Mouse (Mus musculus) midbrain, embryonic 13.5 days (tissue): ENCODE data around the gene 2700081O15Rik. TPM values are rescaled to one million over a fixed set of nuclear protein-coding genes. Genes with fewer than 3 reads are reported as not detected.
A peak's percentile ranks its signal among the peaks of the same experiment; 100 is the strongest.

Experiments used
- ATAC-seq: fragments of 200-750 bp; cut with Nextera tagmentation; 2 replicates; pipeline ENCODE4 v1.8.0; 2017; ENCODE audit warnings: mild to moderate bottlenecking, moderate TSS enrichment, moderate library complexity
- H3K27ac ChIP-seq: fragments of 300-500 bp; sonication (generic); 2 replicates; pipeline ENCODE4 v1.5.1; 2015; ENCODE audit warnings: inconsistent platforms, mild to moderate bottlenecking, moderate library complexity
- H3K27me3 ChIP-seq: fragments of 300-500 bp; sonication (generic); 2 replicates; pipeline ENCODE4 v1.6.1; 2015; ENCODE audit warnings: mild to moderate bottlenecking, inconsistent platforms
- H3K36me3 ChIP-seq: fragments of 300-500 bp; sonication (generic); 2 replicates; pipeline ENCODE4 v1.6.1; 2015; ENCODE audit warnings: mild to moderate bottlenecking, inconsistent platforms
- H3K4me1 ChIP-seq: fragments of 300-500 bp; sonication (generic); replicated peaks from 2 replicates; pipeline ENCODE4 v1.6.1; 2015; ENCODE audit warnings: inconsistent platforms
- H3K4me2 ChIP-seq: fragments of 300-500 bp; sonication (generic); replicated peaks from 2 replicates; pipeline ENCODE4 v1.6.1; 2015; ENCODE audit warnings: moderate library complexity, mild to moderate bottlenecking, inconsistent platforms
- H3K4me3 ChIP-seq: fragments of 300-500 bp; sonication (generic); replicated peaks from 2 replicates; pipeline ENCODE4 v1.5.1; 2015; ENCODE audit warnings: mild to moderate bottlenecking, inconsistent platforms
- H3K9ac ChIP-seq: fragments of 300-500 bp; sonication (generic); replicated peaks from 2 replicates; pipeline ENCODE4 v1.6.1; 2015; ENCODE audit warnings: mild to moderate bottlenecking, inconsistent platforms
- H3K9me3 ChIP-seq: fragments of 300-500 bp; sonication (generic); 2 replicates; pipeline ENCODE4 v1.6.1; 2016; ENCODE audit warnings: mild to moderate bottlenecking, inconsistent platforms
- WGBS: fragments of 180-500 bp; shearing (Covaris S2); methylation state at CpG from one replicate; pipeline ENCODE4 v1.1.7; 2015; 5-methylcytosine and 5-hydroxymethylcytosine counted together
- polyA plus RNA-seq: library from polyadenylated mRNA; unstranded; fragments of >200 nt; fragmentation: Nextera tagmentation; extraction: Ambion mirVana; gene quantifications from 2 replicates; pipeline ENCODE4 v1.2.1, GENCODE M21; 2015

Gene 2700081O15Rik
- polyA plus RNA-seq, 1 experiment from 2014 or later = 17.5 TPM

DNA sequence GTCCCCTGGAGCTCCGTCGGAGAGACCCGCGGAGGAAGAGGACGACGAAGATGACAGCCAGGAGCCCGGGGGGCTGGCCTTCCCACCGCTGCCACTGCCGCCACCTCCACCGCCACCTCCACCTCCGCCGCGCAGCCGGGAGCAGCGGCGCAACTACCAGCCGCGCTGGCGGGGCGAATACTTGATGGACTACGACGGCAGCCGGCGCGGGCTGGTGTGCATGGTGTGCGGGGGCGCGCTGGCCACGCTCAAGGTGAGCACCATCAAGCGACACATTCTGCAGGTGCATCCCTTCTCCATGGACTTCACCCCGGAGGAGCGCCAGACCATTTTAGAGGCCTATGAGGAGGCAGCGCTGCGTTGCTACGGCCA, 5.2 kb downstream of the 2700081O15Rik start:
- Histone ChIP-seq H3K4me3 (peak overlapping the region; percentile 82), H3K36me3 (peaks cover 63% of the 10 kb centered on the region), H3K9ac (peak overlapping the region; percentile 89), H3K4me2 (peak overlapping the region; percentile 70), H3K4me1 (peaks cover 69% of the 10 kb centered on the region), H3K9me3 (no peaks in the 10 kb centered on the region), H3K27me3 (no peaks in the 10 kb centered on the region), H3K27ac (peak overlapping the region; percentile 99)
- WGBS = 4% methylated on average over 29 of the region's 35 CpGs
- ATAC-seq = no peak

DNA sequence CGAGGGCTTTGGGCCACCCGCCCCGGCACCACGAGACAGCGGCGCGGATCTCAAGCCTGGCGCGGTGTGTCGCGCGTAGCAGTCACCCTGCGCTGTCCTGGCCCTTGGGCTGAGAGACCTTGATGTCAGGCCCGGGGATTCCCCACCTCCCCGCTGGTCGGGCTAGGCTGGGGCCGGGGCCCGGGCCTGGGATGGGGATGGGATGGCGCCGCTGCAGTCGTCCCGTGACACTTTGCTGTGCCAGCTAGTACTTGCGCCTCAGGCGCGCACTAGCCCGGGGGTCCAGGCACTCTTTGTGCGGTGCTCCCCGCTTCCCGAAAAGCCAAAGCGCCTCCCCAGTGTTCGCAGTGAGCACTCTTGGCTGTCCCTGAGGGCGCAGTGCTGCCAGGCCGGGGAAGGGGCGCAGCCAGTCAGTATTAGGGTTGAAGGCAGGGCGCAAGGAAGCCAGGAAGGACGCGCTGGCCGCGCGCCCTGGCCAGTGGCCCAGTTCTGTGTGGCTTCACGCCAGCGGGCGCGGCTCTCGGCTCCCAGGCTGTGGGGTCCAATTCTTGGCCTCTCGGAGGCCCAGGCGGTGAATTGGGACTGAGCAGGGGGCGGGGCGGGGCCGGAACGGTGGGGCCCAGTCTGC, 5.7 kb downstream of the 2700081O15Rik start:
- no peaks in the 10 kb centered on the region for H3K27me3 ChIP-seq
- peak overlapping the region; percentile 99 for H3K27ac ChIP-seq
- H3K36me3 ChIP-seq = peaks cover 68% of the 10 kb centered on the region
- WGBS = 4% methylated on average over 51 of the region's 51 CpGs
- peaks cover 69% of the 10 kb centered on the region for H3K4me1 ChIP-seq
- peak; percentile 65 for ATAC-seq
- H3K4me3 ChIP-seq = peak overlapping the region; percentile 82
- peak overlapping the region; percentile 89 for H3K9ac ChIP-seq
- peak overlapping the region; percentile 70 for H3K4me2 ChIP-seq
- H3K9me3 ChIP-seq = no peaks in the 10 kb centered on the region

DNA sequence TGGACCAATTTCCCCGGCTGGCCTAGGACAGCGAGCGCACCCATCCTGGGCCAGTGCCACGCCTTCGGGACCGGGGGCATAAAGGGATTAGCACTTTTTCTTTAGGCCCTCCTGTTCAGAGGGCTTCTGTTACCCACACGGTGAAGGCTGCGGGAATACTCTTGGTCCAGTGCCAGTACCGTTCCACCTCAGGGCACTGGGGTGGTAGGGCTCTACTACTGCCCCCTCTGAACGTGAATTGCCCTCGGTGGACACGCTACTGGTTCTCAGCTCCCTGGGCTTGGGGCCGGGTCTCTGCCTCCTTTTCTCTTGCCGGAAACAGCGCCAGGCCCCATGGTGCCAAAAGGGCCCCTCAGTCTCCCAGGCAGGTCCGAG, 6.2 kb downstream of the 2700081O15Rik start:
- Histone ChIP-seq H3K36me3 (peaks cover 73% of the 10 kb centered on the region), H3K4me3 (peak overlapping the region; percentile 82), H3K27ac (peak overlapping the region; percentile 99), H3K9me3 (no peaks in the 10 kb centered on the region), H3K4me1 (peaks cover 69% of the 10 kb centered on the region), H3K4me2 (peak overlapping the region; percentile 70), H3K9ac (peak overlapping the region; percentile 89), H3K27me3 (no peaks in the 10 kb centered on the region)
- WGBS = 11% methylated on average over 16 of the region's 16 CpGs
- ATAC-seq = no peak; the same call in none of the 2 replicates

DNA sequence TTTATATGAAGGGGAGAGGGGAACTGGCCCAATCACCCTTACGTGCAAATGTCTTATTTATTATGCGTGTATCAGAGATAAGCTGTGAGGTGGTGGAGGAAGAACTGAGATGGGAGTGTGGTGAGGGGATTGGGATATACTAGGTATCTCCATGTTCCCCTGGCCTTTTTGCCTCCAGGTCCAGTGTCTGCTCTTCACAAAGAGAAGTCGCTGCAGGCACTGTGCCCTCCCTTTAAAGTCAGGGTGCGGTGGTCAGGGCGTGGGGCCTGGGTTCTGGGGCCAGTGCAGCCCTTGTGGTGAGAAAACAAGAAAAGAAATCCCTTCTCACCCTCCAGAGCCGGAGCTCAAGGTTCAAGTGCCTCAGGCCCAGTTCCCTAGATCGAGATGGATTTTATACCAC, 6.7 kb downstream of the 2700081O15Rik start:
- no peaks in the 10 kb centered on the region for H3K27me3 ChIP-seq
- H3K9me3 ChIP-seq = no peaks in the 10 kb centered on the region
- H3K4me2 ChIP-seq = peak overlapping the region; percentile 70
- peaks cover 64% of the 10 kb centered on the region for H3K4me1 ChIP-seq
- H3K9ac ChIP-seq = peak overlapping the region; percentile 89
- H3K27ac ChIP-seq = peak overlapping the region; percentile 99
- ATAC-seq = no peak
- H3K36me3 ChIP-seq = peaks cover 78% of the 10 kb centered on the region
- WGBS = 44% methylated on average over 7 of the region's 7 CpGs
- H3K4me3 ChIP-seq = peak overlapping the region; percentile 82

DNA sequence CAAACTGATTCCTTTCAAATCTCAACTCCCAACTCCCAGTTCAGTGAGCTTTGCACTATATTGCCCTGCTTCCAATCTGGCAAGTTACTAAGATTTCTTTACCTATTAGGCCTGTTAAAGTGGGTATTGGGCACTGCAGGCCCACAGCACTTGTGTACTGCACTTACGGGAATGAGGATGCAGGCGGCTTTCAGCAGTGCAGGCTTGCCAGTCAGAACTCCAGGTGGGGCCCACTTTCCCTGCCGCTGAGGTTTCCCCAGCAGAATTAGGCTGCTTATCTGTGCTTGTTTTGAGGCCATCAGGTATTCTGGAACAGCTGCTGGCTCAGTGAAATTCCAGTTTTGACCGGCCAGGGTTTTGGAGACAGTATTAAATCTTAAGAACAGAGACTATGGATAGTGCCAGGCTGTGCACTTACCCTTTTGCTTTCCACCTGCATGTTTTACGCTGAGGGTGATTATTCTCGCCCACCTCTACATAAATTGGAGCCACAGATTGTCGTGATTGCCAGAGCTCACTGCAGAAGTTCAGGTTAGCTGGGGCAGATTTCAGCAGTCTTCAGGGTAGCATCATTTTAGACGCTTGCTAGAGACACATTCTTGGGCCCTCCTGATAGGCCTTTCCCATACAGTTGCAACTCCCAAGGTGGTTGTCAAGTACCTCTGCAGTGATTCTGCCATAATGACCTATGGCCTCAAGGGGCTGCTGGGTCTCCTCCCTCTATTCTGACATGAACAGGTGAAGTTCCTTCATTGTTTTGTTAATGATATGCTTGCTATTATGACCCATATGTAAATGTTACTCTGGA, 7.4 kb downstream of the 2700081O15Rik start:
- Histone ChIP-seq H3K27me3 (no peaks in the 10 kb centered on the region), H3K4me3 (peak overlapping the region; percentile 82; the same call in 1 of the 2 replicates), H3K27ac (peak overlapping the region; percentile 99), H3K36me3 (peaks cover 83% of the 10 kb centered on the region), H3K9me3 (no peaks in the 10 kb centered on the region), H3K9ac (peak overlapping the region; percentile 89), H3K4me1 (peaks cover 57% of the 10 kb centered on the region), H3K4me2 (peak overlapping the region; percentile 70)
- WGBS = 61% methylated on average over 8 of the region's 8 CpGs
- ATAC-seq = no peak

DNA sequence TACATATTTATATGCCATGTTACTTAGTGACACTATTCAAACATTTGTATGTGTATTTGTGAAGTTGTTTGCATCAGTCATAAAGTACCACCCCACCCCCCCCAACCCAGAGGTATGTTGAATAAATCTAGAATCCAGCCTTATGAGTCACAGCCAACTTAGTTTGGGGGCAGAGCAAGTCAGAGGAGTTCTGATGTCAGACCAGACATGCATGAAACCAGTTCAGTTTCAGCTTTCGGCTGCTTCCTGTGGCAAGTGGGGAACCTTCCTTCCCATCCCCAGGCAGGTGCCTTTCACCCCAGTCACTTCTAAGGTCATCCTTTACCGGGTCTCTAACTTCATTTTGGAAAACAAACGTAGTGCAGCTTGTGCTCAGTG, 8.0 kb downstream of the 2700081O15Rik start:
- Histone ChIP-seq H3K4me2 (no peak overlapping the region), H3K4me1 (peaks cover 51% of the 10 kb centered on the region), H3K27ac (no peak overlapping the region), H3K9me3 (no peaks in the 10 kb centered on the region), H3K4me3 (no peak overlapping the region), H3K9ac (no peak overlapping the region), H3K27me3 (no peaks in the 10 kb centered on the region), H3K36me3 (peaks cover 83% of the 10 kb centered on the region)
- ATAC-seq = no peak
- 55% methylated on average over 3 of the region's 3 CpGs for WGBS

DNA sequence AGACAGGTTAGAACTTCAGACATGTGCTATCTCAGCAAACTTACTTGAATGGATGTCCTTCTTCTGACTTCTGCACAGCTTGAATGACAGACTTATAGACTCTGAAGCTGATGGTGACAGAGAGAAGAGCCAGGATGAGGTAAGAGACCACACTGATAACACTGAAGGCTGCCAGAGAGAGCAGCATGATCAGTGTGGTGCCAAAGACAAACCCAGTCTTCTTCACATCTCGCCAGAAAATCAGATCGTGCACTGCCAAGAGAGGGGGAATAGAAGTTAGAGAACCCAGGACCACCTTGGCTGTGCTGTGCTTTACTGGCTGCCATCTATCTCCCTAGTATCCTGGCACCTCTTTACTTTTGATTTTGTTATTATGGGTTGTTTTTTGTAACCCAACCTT, 17.5 kb downstream of the 2700081O15Rik start:
- H3K36me3 ChIP-seq = peaks cover 54% of the 10 kb centered on the region
- no peak for ATAC-seq
- 94% methylated on average over 2 of the region's 2 CpGs for WGBS

DNA sequence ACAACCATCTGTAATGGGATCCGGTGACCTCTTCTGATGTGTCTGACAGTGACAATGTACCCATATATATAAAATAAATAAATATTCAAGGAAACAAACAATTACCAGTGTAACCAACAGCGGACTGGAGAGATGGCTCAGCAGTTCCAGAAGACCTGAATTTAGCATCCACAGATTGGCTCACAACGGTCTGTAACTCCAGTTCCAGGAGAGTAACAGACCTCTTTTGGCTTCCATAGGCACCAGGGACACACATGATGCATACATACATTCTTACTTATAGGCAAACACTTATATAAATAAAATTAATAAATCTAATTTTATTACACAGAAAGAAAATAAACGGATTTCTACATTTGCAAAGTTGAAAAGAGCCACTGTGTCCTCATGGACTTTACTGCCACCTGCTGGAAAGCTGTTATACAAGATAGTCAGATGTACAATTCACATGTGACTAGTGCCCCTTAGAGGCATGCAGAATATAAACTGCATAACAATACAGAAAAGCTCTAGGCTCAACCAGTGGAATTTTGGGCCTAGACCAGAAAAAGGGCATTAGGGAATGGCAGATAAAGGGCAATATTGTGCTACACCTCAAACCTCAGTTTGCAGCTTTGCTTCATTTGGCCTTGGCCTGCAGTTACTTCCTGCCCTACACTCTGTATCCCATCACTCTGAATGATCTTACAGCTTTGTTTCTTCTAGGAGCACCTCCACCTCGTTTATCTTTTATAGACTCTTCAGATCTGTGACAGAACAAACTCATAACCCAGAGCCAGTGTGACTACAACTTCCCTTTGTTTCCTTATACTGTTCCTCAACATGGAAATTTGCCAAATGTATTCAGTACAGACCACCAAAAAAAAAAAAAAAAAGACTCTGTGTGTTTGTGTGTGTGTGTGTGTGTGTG, 18.9 kb downstream of the 2700081O15Rik start:
- ATAC-seq = peak; percentile 76; the same call in 1 of the 2 replicates
- Histone ChIP-seq H3K4me1 (peaks cover 12% of the 10 kb centered on the region), H3K4me2 (no peak overlapping the region), H3K9me3 (no peaks in the 10 kb centered on the region), H3K4me3 (no peak overlapping the region), H3K36me3 (peaks cover 43% of the 10 kb centered on the region), H3K27ac (no peak overlapping the region), H3K27me3 (no peaks in the 10 kb centered on the region), H3K9ac (no peak overlapping the region)
- 77% methylated on average over 5 of the region's 5 CpGs for WGBS

More for the DNA sequence above, 17.5 kb downstream of the 2700081O15Rik start:
- Histone ChIP-seq H3K27me3 (no peaks in the 10 kb centered on the region), H3K9me3 (no peaks in the 10 kb centered on the region), H3K4me1 (peaks cover 9% of the 10 kb centered on the region), H3K4me2 (no peak overlapping the region), H3K9ac (no peak overlapping the region), H3K27ac (no peak overlapping the region), H3K4me3 (no peak overlapping the region)

DNA sequence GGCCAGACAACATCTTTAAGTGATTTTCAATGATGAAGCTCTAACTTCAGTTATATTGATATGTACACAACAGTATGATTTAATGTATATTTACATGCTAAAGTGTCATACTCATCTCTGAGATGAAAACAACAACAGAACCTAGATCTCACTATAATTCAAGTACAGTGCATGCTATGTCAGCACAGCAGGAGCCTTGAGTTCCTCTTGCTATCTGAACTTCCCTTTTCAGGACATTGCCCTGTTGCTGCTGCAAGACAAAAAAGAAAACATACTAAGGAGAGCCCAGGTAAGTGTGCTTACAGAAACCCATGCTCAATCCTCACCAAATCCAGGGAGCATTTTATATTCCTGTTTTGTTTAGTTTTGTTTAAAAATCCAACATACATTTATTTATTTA, 20.9 kb downstream of the 2700081O15Rik start:
- H3K36me3 ChIP-seq = peaks cover 25% of the 10 kb centered on the region
- no peak overlapping the region for H3K4me2 ChIP-seq
- H3K4me3 ChIP-seq = no peak overlapping the region
- peaks cover 14% of the 10 kb centered on the region for H3K4me1 ChIP-seq
- no peaks in the 10 kb centered on the region for H3K27me3 ChIP-seq
- H3K9ac ChIP-seq = no peak overlapping the region
- no peak for ATAC-seq
- no peaks in the 10 kb centered on the region for H3K9me3 ChIP-seq
- H3K27ac ChIP-seq = no peak overlapping the region

DNA sequence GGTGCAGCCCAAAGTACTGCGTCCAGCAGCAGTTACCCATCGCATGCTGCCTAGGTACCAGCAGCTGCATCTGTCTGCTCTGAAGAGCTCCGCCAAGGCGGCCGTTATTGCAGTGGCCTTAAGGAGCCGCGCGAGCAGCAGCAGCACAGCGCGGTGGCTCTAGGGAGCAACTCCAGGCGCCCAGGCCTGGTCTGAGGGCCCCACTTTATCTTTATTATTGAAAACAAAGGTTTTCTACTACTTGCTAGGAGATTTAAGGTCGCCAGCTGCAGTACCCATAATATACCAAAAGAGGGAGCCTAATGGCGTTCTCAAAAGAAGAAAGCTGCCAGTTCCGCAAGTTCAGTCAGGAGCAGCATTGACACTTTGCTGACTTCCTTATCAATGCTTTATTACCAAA, 24.1 kb downstream of the 2700081O15Rik start:
- H3K9ac ChIP-seq = no peak overlapping the region
- H3K27me3 ChIP-seq = no peaks in the 10 kb centered on the region
- WGBS = 66% methylated on average over 14 of the region's 14 CpGs
- ATAC-seq = peak; percentile 77
- H3K4me1 ChIP-seq = peaks cover 12% of the 10 kb centered on the region
- H3K9me3 ChIP-seq = 0 out of 2 replicates have a peak, but pooled peaks cover 3% of the 10 kb centered on the region
- H3K4me3 ChIP-seq = no peak overlapping the region
- no peak overlapping the region for H3K4me2 ChIP-seq
- peak overlapping the region; percentile 51 for H3K27ac ChIP-seq
- peaks cover 24% of the 10 kb centered on the region for H3K36me3 ChIP-seq

DNA sequence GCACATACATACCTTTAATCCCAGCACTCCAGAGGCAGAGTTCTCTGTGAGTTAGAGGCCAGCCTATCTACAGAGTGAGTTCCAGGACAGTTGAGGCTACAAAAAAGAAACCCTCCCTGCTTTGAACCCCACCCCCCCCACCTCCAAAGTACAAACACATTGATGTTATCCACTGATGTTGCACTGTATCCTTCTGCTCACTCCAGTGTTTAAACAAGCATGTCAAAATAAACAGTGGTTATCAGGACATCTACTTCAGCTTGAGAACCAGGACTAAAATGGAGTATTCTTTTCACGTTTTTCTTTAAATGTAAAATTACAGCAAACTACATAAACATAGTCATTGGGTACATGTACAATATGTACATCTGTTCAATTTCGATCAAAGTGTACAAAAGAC, 27.7 kb downstream of the 2700081O15Rik start:
- Histone ChIP-seq H3K9me3 (0 out of 2 replicates have a peak, but pooled peaks cover 3% of the 10 kb centered on the region), H3K4me2 (no peak overlapping the region), H3K4me1 (peaks cover 9% of the 10 kb centered on the region; the same call in 1 of the 2 replicates), H3K4me3 (no peak overlapping the region), H3K27ac (no peak overlapping the region), H3K9ac (no peak overlapping the region), H3K36me3 (peaks cover 37% of the 10 kb centered on the region), H3K27me3 (no peaks in the 10 kb centered on the region)
- no peak for ATAC-seq
- WGBS = 96% methylated on average over 2 of the region's 2 CpGs
